Mouse (Mus musculus) neutrophil, adult 65 days (primary cell): ENCODE results near the gene Gm44790. TPM values are rescaled to one million over a fixed set of nuclear protein-coding genes. Genes with fewer than 3 reads are reported as not detected.

Experiments
- total RNA-seq: library from RNA; stranded (reverse); gene quantifications from 2 replicates; pipeline ENCODE4 v1.2.4, GENCODE M21; 2023

Gm44790 gene
- total RNA-seq, result 1.1 TPM in 1 of 2 replicates, not detected in the other

GRCm38 (mm10) chr6:86426358-86426757, at the start of gene Gm44790:
Gene Gm44790, plus strand, starts transcription at chr6:86426658.

GRCm38 (mm10) chr6:86396581-86397256, 29.7 kb upstream of the Gm44790 start, which contains the start of gene Pcyox1:
Gene Pcyox1, minus strand, starts transcription at chr6:86397154.

DNA sequence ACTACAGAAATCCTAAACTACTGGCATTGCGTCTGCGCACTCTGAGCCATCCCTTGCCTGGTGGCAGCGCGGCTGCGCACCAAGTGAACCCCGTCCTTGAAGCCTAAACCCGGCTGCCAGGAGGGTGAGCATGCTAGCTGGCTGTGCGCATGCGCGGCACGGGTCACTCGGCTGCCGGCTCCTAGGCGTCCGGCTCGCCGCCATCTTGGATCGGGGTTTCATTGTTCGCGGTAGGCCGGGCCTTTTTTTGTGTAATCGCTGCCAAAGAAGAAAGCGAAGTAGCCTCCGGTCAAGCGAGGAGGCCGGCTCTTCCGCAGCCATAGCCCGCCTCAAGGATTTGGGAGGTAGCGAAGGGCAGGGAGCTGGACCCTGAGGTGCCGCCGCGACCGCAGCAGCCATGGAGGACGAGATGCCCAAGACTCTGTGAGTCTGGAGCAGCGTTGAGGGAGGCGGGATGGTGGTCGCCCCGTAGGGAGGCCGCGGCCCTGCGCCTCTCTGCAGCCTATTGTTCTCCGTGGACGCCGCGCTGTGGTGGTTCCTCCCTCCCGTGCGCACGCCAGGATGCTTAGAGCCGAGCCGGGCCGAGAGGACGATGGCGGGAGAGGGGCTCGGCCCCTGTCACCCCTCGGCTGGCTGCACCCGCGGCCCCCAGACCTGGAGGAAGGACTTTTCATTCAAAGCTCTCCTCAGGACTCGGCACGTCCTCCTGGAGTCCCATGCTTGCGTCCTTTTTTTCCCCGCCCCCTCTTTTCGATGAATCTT, 22.2 kb upstream of the Gm44790 start, which contains the start of gene Tia1:
Gene Tia1 (plus strand): TSS at position 120 of the 762 bp plus-strand sequence.

GRCm38 (mm10) chr6:86438272-86439118, 12.0 kb downstream of the Gm44790 start, which contains the start of gene C87436:
Gene C87436, plus strand, starts transcription at chr6:86438374.

Other genes starting within 250 kb of the Gm44790 start
- gene Tgfa, start 231.4 kb upstream of the Gm44790 start, total RNA-seq, result not detected in 2 replicates
- 2.0 and 2.8 TPM in 2 replicates for gene Fam136a, start 61.0 kb upstream of the Gm44790 start, total RNA-seq
- 83.3 and 105 TPM in 2 replicates for gene Snrpg, start 55.4 kb upstream of the Gm44790 start, total RNA-seq
- 29.2 and 43.1 TPM in 2 replicates for gene Pcyox1, start 29.5 kb upstream of the Gm44790 start, total RNA-seq
- gene Tia1, start 22.4 kb upstream of the Gm44790 start, total RNA-seq, result 34.3 and 34.9 TPM in 2 replicates
- 20.1 and 27.2 TPM in 2 replicates for gene C87436, start 11.7 kb downstream of the Gm44790 start, total RNA-seq
- 142 and 167 TPM in 2 replicates for gene Pcbp1, start 99.7 kb downstream of the Gm44790 start, total RNA-seq
- 145 and 168 TPM in 2 replicates for gene Asprv1, start 201.5 kb downstream of the Gm44790 start, total RNA-seq
- gene Mxd1, start 242.5 kb downstream of the Gm44790 start, total RNA-seq, result 1,109 and 1,231 TPM in 2 replicates